Mouse (Mus musculus): ENCODE data around the gene Cd79b. TPM values are rescaled to one million over a fixed set of nuclear protein-coding genes. Genes with fewer than 3 reads are reported as not detected.
A peak's percentile ranks its signal among the peaks of the same experiment; 100 is the strongest.

Gene Cd79b
- total RNA-seq, 2 experiments from 2014 or later = 10.9 to 11.6 TPM

DNA sequence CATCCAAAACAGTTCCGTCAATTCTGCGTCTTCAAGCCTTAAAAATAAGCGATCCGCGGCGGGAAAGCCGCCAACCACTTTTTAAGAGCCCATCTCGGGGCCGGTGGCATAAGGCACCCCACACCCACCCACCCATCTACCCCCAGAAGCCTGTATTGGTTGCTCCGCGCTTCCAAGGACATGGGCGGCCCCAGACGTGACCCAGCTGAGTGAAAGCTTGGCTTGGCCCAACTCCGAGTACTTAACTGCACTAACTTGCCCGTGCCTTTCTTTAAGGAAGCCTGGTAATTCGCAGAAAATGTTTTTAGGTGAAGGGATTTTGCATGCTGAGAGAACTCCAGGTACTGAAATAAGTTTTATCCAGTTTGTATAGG is 41.3 kb downstream of the Cd79b start:
- DNase-seq = no peak

- peak; percentile 99 for DNase-seq
Measured at GRCm38 (mm10) chr11:106272644-106273310, 41.8 kb downstream of the Cd79b start, which contains the start of gene Smarcd2. Gene Smarcd2, minus strand, starts transcription at chr11:106272972.

DNA sequence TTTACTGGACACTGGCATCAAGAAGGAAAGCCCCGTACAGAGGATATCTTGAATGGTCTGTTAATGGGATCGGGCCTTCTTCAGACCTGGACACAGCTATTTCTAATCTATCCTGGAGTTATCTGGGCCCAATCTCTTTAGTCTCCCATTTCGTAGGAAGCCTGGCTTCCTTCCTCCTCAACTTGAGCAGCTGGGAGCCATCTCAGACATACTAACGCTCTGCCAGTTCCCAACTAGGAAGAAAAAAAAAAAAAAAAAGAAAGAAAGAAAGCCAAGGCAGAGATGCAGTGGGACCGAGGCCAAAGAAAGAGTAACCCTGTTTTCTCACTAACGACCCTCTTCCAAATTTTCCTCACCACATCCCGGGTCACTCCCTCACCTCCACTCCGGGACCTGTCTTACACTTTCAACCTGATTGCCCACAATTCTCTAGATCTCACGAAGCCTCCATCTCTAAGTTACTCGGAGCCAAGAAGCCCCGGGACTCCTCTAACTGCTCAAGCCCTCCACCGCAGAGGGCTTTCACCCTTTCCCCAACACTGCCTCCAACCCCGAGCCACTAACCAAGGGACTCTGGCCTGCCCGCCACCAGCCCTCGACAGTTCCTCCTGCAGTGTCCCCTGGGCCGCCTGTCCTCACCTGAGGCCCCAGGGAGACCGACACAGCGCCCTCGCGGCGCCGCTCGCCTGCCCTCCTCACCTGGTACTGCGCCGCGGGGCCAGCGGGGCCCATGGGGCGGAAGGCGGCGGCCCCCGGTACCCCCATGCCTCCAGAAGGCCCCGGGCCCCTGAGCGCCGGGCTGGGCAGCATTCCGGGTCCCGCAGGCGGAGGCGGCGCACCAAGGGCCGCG is 42.5 kb downstream of the Cd79b start:
- peak; percentile 62 for DNase-seq

- peak; percentile 58 for DNase-seq
Measured at GRCm38 (mm10) chr11:106271131-106271793, 43.3 kb downstream of the Cd79b start.

GRCm38 (mm10) chr11:106269060-106269431 is 45.5 kb downstream of the Cd79b start:
- peak; percentile 53 for DNase-seq

DNA sequence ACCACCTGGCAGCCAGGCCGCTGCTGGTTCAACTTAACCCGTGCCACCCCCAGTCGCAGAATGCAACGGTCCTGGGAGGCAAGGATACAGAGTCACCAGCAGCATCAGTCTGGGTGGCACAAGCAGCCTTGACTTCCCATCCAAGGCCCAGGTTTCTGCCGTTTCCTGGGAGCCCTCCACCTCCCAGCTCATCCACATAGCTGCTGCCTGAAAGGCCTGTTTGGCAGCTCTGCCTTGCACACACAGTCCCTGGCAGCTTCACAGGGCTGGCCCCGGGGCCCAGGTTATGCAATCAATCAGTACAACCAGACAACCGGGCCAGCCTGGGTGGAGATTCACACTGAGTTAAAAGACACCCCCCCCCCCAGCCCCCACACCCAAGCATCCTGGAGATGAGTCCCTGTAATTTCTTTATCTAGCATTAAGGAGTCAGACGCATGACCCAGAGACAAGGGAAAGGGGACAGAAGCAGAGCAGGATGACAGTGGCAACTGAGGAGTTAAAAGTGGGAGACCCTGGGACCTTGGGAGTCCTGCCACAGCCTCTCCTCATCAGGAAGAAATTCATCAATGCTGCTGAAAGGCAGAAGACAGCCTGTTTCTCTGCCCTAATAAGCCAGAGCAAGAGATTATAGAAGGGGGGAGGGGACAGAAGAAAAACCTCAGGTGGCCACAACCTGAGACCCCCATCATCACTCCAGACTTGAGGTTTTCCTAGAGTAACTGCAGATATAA is 46.1 kb downstream of the Cd79b start:
- peak; percentile 92 for DNase-seq

DNA sequence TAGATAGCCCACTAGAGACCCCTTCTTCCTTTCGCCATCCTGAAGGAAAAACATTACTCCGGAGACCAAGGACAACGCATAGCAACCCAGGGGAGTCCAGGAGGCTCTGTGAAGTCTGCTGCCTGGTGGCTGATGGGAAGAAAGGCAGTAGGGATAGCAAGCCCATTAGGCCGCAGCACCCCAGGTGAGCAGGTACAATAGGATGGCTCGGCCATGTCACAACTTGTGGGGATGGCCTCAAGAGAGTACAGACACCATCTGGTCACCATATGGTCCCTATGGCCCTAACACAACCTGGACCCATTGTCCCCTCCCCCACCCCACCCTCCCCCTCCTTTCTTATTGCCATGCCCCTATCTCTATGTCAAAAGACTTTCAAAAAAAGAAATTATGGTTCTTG is 46.7 kb downstream of the Cd79b start:
- DNase-seq = no peak

DNA sequence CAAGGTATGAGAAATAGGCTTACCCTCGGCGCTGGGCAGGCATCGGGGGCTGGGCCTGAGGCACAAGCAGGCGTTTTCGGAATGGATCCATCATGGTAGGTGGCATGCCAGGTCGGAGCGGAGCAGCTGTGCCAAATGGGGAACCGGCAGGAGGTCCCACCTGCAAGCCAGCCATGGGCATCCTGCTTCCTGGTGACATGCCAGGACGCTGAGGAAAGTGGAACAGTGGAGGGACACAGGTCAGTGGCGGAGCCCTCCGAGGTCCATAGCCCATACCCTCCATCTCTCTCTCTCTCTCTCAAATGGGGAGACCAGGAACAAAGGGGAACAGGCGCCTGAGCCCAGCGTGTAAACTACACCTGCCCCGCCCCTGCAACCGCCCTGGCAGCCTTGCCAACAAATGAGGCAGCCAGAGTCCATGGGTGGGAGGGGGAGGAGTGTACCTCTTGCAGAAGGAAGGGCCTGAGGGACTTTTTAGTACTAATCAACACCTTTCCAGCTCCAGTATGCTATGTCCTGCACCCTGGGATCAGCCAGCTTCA is 47.2 kb downstream of the Cd79b start:
- DNase-seq = peak; percentile 82

DNA sequence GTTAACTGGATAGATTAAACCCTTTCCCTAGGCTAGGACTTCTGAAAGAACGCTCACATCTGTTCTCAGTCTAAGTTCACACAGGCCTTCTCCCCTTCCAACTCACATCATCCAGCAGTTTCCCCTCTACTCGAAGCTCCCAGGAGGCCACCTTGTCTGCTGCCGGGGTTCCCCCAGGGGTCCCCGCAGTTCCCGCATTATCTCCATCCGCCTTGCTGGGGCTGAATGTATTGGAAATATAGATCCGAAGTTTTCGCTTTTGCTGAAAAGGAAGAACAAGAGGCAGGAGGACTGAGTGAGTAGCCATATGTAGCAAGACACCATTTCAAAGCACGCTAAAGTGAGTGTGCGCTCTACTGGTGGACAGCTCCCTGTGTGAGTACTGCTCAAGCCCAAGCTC is 48.1 kb downstream of the Cd79b start:
- DNase-seq = no peak

- no peak for DNase-seq
Measured at GRCm38 (mm10) chr11:106265570-106265969, 49.0 kb downstream of the Cd79b start.

DNA sequence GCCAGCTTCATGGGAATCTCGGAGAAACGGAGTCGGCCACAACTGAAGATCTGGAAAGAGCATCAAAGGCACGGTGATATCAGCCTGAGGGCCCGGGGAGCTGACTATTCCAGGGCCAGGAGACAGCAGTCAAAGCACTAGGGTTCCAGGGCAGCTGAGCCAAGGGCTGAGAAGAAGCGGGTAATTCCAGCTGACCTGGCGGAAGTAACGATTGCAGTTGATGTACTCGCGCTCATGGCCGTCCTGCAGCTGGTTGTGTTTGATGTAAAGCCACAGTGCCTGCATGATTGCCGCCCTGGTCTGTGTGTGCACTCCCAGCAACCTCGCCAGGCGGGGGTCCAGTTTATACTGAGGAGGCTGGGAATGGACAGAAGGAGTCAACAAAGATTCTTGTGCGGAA is 49.6 kb downstream of the Cd79b start:
- no peak for DNase-seq

DNA sequence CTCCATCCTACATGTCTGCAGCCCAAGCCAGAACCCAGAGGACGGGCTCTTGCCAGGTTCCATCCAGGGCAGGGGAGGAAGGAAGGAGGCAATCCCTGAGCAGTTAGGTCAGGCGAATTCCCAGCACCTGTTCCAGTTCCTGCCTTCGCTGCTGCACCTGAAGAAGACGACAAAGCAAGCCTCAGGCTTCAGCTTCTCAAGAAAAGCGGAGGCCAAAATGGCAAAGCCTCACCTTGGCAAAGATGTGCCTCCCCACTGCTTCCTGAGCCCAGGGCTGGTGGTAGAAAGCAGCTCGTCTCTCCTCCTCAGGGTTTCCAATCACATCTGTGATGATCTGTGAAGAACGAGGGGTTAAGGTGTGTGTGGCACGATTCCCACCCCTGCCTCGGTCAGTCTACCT is 50.6 kb downstream of the Cd79b start:
- DNase-seq = no peak

Other genes with a start within 250 kb of the Cd79b start
- gene Taco1, start 248.7 kb downstream of the Cd79b start, total RNA-seq (2021) = 10 to 100 TPM; 40.8 to 52.4 TPM
- 10 to 100 TPM; 44.3 to 48.8 TPM for gene Map3k3, start 230.1 kb downstream of the Cd79b start, total RNA-seq (2021)
- gene Gm10840, start 153.9 kb downstream of the Cd79b start, total RNA-seq (2021) = not detected
- gene Limd2, start 153.9 kb downstream of the Cd79b start, total RNA-seq (2021) = 10 to 100 TPM; 40.4 to 43.1 TPM
- 10 to 100 TPM; 12.1 to 16.1 TPM for gene Strada, start 112.6 kb downstream of the Cd79b start, total RNA-seq (2021)
- 10 to 100 TPM; 75.9 to 86.3 TPM for gene Ccdc47, start 98.4 kb downstream of the Cd79b start, total RNA-seq (2021)
- 10 to 100 TPM; 49.0 to 54.0 TPM for gene Ddx42, start 97.8 kb downstream of the Cd79b start, total RNA-seq (2021)
- gene Ftsj3, start 58.7 kb downstream of the Cd79b start, total RNA-seq (2021) = 10 to 100 TPM; 55.4 to 57.0 TPM
- gene Psmc5, start 58.6 kb downstream of the Cd79b start, total RNA-seq (2021) = 100 to 1,000 TPM; 121 to 129 TPM
- 10 to 100 TPM; 77.9 to 83.2 TPM for gene Smarcd2, start 41.8 kb downstream of the Cd79b start, total RNA-seq (2021)
- gene Tcam1, start 38.1 kb downstream of the Cd79b start, total RNA-seq (2021) = under 1 TPM; 0.15 to 0.33 TPM
- gene Gh, start 12.9 kb downstream of the Cd79b start, total RNA-seq (2021) = not detected
- 10 to 100 TPM in 1 of 2 experiments, 1 to 10 TPM in 1; 2.0 to 13.3 TPM for gene Scn4a, start 38.5 kb upstream of the Cd79b start, total RNA-seq (2021)
- gene Prr29, start 50.7 kb upstream of the Cd79b start, total RNA-seq (2021) = 1 to 10 TPM in 1 of 2 experiments, not detected in 1; 1.2 TPM
- 10 to 100 TPM; 28.0 to 31.9 TPM for gene Icam2, start 73.3 kb upstream of the Cd79b start, total RNA-seq (2021)
- 10 to 100 TPM; 54.8 to 63.0 TPM for gene Ern1, start 173.1 kb upstream of the Cd79b start, total RNA-seq (2021)